Mouse (Mus musculus) gonadal fat pad, adult 2 months (tissue): ENCODE results near the gene C7. TPM values are rescaled to one million over a fixed set of nuclear protein-coding genes. Genes with fewer than 3 reads are reported as not detected.
A peak's percentile ranks its signal among the peaks of the same experiment; 100 is the strongest.
"Not testable (repeated sequence)": the region's sequence is repeated elsewhere in the genome, so short reads cannot be mapped to it uniquely, and the experiment has no call there.

Experiments used
- DNase-seq: peaks from one replicate; pipeline ENCODE4 v3.0.0-alpha.2; 2012; ENCODE audit warnings: low read depth
- polyA plus RNA-seq: library from polyadenylated mRNA; depleted of rRNA; stranded (reverse); fragments of >200 nt; gene quantifications from 2 replicates; pipeline ENCODE4 v1.2.3, GENCODE M21; 2012; rRNA removed

Gene C7
- polyA plus RNA-seq, result 37.8 and 69.5 TPM in 2 replicates

DNA sequence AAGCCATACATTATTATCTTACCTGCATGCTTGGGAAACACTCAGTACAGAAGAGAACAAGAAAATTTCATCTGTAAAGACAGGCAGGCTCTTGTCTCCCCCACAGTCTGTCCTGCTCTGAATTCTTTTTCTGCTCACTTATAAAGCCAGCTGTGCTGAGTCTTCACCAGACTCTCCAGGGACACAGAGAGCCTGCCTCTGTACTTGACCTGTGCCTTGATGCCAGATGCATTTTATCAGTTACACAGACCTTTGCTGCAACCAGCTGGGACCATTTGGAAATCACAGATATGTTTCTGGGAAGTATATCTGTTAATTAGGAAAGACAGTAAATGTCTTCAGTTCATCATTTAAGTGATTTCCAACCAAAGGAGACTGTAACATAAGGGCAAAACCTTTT is at the start of gene C7:
Gene C7 (minus strand): TSS at position 106 of the 400 bp plus-strand sequence.
- no peak for DNase-seq

- no peak for DNase-seq
Observed at GRCm38 (mm10) chr15:5112651-5113050, 49.1 kb upstream of the C7 start.

DNA sequence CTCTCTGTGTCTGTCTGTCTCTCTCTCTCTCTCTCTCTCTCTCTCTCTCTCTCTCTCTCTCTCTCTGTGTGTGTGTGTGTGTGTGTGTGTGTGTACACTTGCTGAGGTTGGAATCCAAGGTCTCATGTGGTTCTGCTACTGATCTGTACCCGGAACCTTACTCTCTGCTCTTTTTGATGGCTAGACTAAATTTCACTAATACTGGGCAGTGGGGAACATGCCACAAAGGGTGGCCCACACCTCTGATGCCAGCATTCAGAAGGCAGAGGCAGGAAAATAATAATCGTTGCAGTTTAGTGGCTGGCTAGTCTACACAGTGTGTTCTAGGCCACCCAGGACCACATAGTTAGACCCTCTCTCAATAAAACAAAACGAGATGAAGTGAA is 45.1 kb upstream of the C7 start:
- DNase-seq, result no peak

- DNase-seq, result no peak
Observed at GRCm38 (mm10) chr15:5107686-5108654, 44.4 kb upstream of the C7 start, which contains the start of gene Card6. TSS of gene Card6 (minus strand) at chr15:5108539.

- no peak for DNase-seq
Observed at GRCm38 (mm10) chr15:5106293-5106692, 42.8 kb upstream of the C7 start.

DNA sequence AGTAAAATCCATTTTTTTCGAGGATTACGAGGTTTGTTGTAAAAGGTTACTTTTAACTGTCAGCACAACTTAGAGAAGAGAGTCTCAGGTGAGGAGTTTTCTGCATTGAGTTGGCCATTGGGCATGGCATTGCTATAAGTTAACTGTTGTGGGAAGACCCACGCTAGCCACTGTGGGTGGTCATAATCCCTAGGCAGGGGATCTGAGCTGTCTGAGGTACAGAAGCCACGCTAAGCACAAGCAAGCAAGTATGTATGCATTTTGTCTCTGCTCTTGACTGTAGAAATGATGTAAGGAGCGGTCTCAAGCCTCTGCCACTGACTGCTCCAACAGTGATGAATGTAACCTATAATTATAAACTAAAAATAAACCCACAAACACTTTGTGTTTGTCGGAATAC is 42.4 kb upstream of the C7 start:
- DNase-seq, result no peak

DNA sequence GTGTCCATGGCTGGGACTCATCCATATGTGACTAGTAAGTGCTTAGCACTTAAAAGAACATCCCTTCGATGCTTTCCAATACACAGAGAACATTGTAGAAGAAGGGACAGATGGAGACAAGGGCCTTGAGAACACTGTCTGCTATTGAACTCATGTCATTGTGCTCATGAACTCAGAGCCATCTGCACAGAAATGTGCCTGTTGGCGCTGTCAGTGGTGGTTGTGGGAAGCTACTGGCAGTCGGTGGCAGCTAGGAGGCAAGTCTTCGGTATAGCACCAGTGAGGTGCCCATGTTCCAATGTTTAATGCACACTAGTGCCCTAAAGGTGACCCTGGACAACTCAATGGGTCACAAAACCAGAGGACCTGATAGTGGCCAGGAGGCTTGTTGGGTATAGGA is 38.8 kb upstream of the C7 start:
- no peak for DNase-seq

DNA sequence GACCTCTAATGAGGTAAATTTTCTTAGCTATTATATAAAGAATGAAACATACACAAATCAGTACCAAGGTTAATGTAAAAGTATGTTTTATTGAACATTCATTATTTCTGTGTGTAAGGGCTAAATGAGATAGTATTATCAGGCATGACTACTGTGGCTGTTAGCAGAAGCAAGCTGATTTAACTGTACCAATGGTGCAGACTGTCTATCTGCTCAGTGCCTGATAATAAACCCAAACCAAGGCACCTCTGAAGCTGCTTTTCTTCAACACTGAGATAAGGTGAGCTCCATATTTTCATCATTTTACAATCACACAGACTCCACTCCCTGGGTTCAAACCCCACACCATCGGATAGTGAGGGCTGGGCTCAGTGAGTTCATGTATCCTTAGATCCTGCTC is 33.8 kb upstream of the C7 start:
- no peak for DNase-seq

DNA sequence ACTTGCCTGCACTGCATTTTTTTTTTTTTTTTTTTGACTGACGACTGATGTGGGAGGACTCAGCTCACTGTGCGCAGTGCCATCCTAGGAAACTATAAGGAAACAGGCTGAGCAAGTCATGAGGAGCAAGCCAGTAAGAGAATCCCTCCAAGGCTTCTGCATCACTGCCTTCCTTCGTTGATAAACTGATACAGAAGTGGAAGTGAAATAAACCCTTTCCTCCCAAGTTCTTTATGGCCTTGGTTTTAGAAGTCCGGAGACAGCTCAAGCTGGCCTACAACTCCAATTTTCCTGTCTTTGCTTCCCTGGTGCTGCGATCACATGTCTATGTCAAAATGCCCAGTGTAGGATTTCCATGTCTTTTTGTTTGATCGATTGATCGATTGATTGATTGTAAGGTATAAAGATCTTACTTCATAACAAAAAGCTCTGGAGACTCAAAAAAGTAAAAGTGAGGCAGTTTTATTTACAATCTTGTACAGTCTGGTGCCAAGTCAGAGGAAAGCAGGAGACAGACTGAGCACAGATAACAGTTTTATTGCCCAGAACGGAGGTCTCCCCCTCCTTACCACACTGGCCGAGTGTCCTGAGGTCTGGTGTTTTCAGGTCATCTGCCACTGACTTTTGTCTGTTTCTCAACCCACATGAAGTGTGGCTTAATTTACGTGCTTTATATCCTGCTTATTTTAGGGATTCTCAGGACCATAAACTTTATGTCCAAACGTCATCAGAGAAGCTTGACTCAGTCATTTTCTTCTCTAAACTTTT is 32.2 kb upstream of the C7 start:
- DNase-seq, result no peak

- no peak for DNase-seq
Observed at GRCm38 (mm10) chr15:5090131-5090530, 26.6 kb upstream of the C7 start.

GRCm38 (mm10) chr15:5088850-5089608 is 25.5 kb upstream of the C7 start:
- peak; percentile 45 for DNase-seq

GRCm38 (mm10) chr15:5086162-5086561 is 22.6 kb upstream of the C7 start:
- DNase-seq, result no peak

DNA sequence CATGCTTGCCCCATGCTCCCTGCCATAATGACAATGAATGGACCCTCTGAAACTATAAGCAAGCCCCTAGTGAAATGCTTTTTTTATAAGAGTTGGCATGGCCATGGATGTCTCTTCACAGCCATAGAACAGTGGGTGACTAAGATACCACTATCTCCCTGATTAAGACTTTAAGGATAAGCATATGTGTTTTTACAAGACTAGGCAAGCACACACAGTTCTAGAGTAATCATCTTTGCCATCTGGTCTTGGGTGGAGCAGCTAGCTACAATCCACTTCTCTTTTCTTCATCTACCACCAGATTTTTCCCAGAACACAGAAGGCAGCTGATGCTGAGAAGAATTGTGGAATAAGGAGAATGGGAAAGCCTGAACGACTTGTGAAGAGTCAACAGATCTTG is 17.7 kb upstream of the C7 start:
- no peak for DNase-seq

DNA sequence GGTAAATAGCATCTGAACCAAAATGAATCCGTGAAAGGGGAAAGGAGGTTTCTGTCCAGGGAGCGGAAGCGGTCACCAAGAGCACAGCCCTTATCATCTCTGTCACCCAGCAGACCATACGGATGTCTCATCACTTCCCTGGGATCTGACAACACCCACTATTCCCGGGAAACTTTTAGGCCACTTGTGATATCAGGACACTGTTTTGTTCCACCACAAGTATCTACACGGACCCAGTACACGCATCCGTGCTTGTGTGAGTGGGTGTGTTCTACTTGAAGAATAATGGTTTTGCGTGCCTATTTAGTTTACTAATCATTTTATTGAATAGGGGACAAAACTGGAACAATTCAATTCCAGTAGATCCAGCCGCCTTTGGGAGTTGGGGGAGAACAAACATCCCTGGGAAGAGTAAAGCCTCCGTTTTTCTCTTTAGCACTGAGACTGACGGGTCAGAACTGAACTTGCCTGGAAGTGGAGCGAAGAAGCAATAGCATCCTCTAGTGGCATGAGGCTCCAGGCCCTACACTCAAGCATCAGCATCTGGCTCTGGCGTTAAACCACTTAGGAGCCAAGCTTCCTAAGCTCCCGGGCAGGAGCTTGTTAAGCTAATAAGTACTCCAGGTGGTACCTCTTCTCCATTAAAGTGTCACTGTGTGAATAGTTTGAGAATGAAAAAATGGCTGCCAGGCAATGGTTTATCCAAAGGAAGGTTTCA is 5.4 kb upstream of the C7 start:
- DNase-seq, result no peak

DNA sequence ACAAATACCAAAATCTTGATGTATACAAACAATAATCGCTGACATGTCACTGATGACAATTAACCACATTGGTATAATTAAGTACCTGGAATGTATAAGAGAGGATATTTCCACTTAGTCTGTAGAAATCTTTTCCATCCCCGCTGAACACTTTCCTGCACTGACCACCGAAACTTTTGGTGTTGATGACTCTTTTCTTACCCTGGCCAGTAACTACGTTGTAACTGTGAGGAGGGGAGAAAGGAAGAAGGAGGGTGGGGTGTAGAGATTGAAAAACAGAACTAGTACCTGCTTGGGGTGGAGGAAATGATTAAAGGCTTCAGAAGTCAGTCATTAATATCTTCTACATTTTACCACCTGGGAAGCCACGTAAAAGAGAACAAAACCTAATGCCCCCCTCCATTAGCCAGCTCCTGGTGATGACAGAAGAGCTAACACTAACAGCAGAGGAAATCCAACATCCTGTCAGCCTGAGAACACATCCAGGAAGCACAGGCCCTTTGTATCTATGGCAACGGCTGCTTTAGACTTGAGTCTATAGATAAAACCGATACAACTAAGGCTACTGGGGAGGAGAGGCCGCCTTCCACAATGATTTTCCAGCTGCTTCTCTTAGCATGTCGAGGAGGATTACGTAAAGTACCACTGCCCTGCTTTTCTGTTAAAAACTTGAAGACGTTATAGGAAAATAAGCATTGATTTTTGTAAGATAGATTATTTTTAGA is 17.8 kb downstream of the C7 start:
- DNase-seq, result no peak

- DNase-seq, result no peak
Observed at GRCm38 (mm10) chr15:5029256-5029655, 34.3 kb downstream of the C7 start.

DNA sequence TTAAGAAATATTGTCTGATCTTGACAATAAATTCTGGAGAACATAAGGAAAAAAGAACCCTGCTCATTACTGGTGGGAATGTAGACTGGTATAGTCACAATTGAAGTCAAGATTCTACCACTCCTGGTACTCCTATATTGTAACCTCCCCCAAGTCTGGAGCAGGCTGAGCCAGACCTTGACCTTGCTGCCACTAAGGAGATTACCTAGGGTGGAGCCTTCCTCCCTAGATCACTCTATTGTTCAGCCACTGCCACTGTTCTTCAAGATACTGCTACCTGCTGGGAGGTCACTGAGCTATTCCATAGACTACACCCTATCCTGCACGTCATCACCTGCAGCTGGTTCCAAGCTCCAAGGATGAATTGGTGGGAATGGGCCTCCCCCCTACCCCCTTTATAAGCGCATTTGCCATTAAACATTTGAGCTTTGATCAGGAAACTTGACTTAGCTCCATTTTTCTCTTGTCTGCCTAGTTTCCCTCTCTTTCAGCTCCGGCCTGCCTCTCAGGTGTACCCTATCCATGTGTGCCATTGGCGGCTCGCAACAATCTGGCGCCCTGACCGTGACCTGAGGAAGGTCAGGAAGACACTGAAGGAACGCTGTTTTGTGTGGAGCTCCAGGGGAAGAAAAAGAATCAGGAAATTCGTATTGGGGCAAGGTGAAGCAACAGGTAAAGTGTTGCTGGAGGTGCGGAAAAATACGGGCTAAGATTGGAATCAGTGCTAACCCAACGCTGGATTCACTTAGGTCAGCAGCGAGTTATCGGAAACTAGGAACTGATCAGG is 39.9 kb downstream of the C7 start:
- not testable (repeated sequence) for DNase-seq

GRCm38 (mm10) chr15:5009644-5010107 is 53.9 kb downstream of the C7 start:
- no peak for DNase-seq

- no peak for DNase-seq
Observed at GRCm38 (mm10) chr15:5003503-5004196, 59.9 kb downstream of the C7 start.
